Mouse (Mus musculus) lung, adult 2 months (tissue): Measurements from ENCODE around the gene Sbno1.
A peak's percentile ranks its signal among the peaks of the same experiment; 100 is the strongest.

Experiments used
- CTCF ChIP-seq: fragments of 200-500 bp; IDR thresholded peaks from 2 replicates; pipeline ENCODE4 v1.5.1; 2011; ENCODE audit warnings: mild to moderate bottlenecking, low read length, control low read depth; ENCODE audit not compliant: insufficient read depth
- POLR2A ChIP-seq: fragments of 200-500 bp; IDR thresholded peaks from 2 replicates; pipeline ENCODE4 v1.6.1; 2011; ENCODE audit warnings: low read depth, mild to moderate bottlenecking, control low read depth, low read length, borderline replicate concordance; ENCODE audit errors: extremely low read depth

DNA sequence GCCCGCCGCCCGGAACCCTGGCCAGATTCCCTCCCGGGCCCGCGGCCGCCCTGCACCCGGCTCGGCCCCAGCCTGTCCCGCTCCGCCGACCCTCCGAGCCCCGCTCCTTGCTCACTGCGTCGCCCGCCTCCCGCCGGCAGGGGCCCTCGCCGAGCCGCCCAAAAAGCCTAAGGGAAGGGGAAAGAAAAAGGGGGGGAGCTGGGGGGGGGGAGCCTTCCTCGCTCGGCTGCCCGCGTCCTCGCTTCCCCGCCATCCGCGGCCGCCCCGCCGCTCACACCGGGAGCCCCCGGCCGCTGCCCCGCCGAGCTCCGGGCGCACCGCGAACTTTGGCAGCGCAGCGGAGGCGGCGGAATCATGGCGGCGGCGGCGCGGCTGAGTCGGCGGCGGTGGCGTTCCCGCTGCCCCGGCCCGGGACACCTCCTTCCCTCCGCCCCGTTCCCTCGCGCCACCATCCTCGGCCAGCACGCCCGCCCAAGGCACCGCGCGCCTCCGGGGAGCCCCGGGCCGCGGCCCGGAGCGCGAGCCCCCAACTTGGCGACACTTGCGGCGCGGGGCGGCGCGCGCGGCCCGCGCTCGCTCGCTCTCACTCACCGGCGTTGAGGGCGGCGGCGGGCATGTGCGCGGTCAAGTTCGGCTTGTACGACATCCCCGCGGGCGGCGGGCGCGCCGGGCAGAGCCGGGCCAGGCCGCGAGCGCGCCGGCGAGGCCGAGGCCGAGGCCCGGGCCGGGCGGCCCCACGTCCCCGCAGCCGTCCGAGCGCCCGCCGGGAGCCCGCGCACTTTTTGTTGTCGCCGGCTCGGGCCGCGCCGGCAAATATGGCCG is 71.9 kb downstream of the Sbno1 start:
- TF ChIP-seq CTCF (no peak), POLR2A (0 out of 2 replicates have a peak, but pooled peaks have one; percentile 5)
